8 mouse cellular contexts compared by ENCODE assay signal in the genomic region with DNA sequence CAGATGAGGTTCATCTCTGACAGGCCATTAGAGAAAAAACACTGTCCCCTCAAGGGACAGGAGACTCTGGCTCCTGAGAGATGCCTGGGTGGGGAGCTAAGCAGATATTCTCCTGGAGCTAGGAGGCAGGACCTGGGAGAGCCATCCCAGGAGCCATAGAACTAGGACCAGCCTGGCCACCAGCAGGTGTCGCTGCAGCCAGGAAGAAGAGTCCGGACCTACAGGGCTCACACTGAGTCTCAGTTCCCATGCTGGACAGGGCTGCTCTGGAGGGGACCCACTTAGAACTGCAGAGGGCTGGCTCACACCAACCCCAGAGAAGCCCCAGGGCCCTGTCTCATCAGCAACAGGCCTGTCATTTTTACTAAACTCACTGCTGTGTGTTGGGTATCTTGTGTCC.
DNase-seq lines count a peak whose midpoint lies in the region; ATAC-seq and TF ChIP-seq lines count a peak whose summit lies in the region.

No protein-coding gene starts in this region.

- H3K79me2 ChIP-seq in C2C12 (ENCODE audit: control insufficient read depth, insufficient read depth), result peaks cover 26% of the 10 kb centered on the region

- DNase-seq in forebrain, embryonic 11.5 days (ENCODE audit: low spot score), result peak; percentile 82
- DNase-seq in kidney, postnatal 10 days, result peak; percentile 91
- DNase-seq in stomach, postnatal 0 days (ENCODE audit: low spot score), result peak; percentile 85

- no peaks in the 10 kb centered on the region for H3K9me3 ChIP-seq in forebrain, embryonic 11.5 days (ENCODE audit: control insufficient read depth, low read length)
- H3K9me3 ChIP-seq in heart, embryonic 16.5 days (replicated peaks; ENCODE audit: control insufficient read depth, low read length), result no peaks in the 10 kb centered on the region
- H3K9me3 ChIP-seq in liver, embryonic 16.5 days (replicated peaks; ENCODE audit: control insufficient read depth, low read length), result no peaks in the 10 kb centered on the region
- no peaks in the 10 kb centered on the region for H3K9me3 ChIP-seq in neural tube, embryonic 14.5 days (ENCODE audit: control insufficient read depth, low read length)
- H3K9me3 ChIP-seq in stomach, postnatal 0 days (ENCODE audit: control insufficient read depth, low read length), result no peaks in the 10 kb centered on the region

- H3K79me3 ChIP-seq in C2C12 (ENCODE audit: low read depth), result no peaks in the 10 kb centered on the region

- ATAC-seq in forebrain, embryonic 11.5 days (replicated peaks; ENCODE audit: low FRiP score), result peak; percentile 72
- peak; percentile 84 for ATAC-seq in heart, embryonic 16.5 days (replicated peaks; ENCODE audit: extremely low read depth, insufficient read depth, low FRiP score)
- ATAC-seq in liver, embryonic 16.5 days (ENCODE audit: low read depth), result peak; percentile 45; the same call in 1 of the 2 replicates
- peak; percentile 76 for ATAC-seq in neural tube, embryonic 14.5 days (ENCODE audit: low read depth)
- peak; percentile 75 for ATAC-seq in stomach, postnatal 0 days (ENCODE audit: low FRiP score, low TSS enrichment)

- 0% methylated on average over 2 of the region's 2 CpGs for WGBS in bone marrow, adult 2 months
- 3% methylated on average over 2 of the region's 2 CpGs for WGBS in forebrain, embryonic 11.5 days
- 0% methylated on average over 2 of the region's 2 CpGs for WGBS in heart, embryonic 16.5 days
- 3% methylated on average over 2 of the region's 2 CpGs for WGBS in liver, embryonic 16.5 days (ENCODE audit: insufficient replicate concordance)
- WGBS in neural tube, embryonic 14.5 days, result 4% methylated on average over 2 of the region's 2 CpGs
- WGBS in stomach, postnatal 0 days, result 0% methylated on average over 2 of the region's 2 CpGs

- no peaks in the 10 kb centered on the region for H3K36me3 ChIP-seq in C2C12 (ENCODE audit: control insufficient read depth, insufficient read depth)
- no peaks in the 10 kb centered on the region for H3K36me3 ChIP-seq in forebrain, embryonic 11.5 days (ENCODE audit: control insufficient read depth, insufficient read depth, low read length)
- no peaks in the 10 kb centered on the region for H3K36me3 ChIP-seq in heart, embryonic 16.5 days (ENCODE audit: control insufficient read depth, insufficient read depth)
- H3K36me3 ChIP-seq in liver, embryonic 16.5 days (ENCODE audit: control insufficient read depth, insufficient read depth), result no peaks in the 10 kb centered on the region
- H3K36me3 ChIP-seq in neural tube, embryonic 14.5 days (ENCODE audit: control insufficient read depth, insufficient read depth, low read length), result no peaks in the 10 kb centered on the region
- H3K36me3 ChIP-seq in stomach, postnatal 0 days (ENCODE audit: control insufficient read depth, insufficient read depth, low read length), result no peaks in the 10 kb centered on the region

- H3ac ChIP-seq in C2C12 (ENCODE audit: control insufficient read depth, insufficient read length, low read depth), result no peak overlapping the region

- no peak for TF ChIP-seq EP300 in stomach, postnatal 0 days (optimal IDR thresholded peaks at IDR 0.05)

- TF ChIP-seq POLR2A in bone marrow, adult 2 months (IDR thresholded peaks at IDR 0.05; ENCODE audit: borderline replicate concordance, control insufficient read depth, low read depth, low read length), result no peak

- H3K4me3 ChIP-seq in C2C12 (ENCODE audit: insufficient read depth, poor library complexity, severe bottlenecking), result no peak overlapping the region
- H3K4me3 ChIP-seq in bone marrow, adult 2 months (replicated peaks; ENCODE audit: control insufficient read depth, low read depth, low read length), result no peak overlapping the region
- H3K4me3 ChIP-seq in forebrain, embryonic 11.5 days (ENCODE audit: low read depth, low read length), result no peak overlapping the region
- no peak overlapping the region for H3K4me3 ChIP-seq in heart, embryonic 16.5 days (ENCODE audit: low read length)
- no peak overlapping the region for H3K4me3 ChIP-seq in liver, embryonic 16.5 days (ENCODE audit: low read depth, low read length)
- H3K4me3 ChIP-seq in neural tube, embryonic 14.5 days (ENCODE audit: low read depth, low read length), result no peak overlapping the region
- no peak overlapping the region for H3K4me3 ChIP-seq in stomach, postnatal 0 days (ENCODE audit: low read depth, low read length)

- no peak overlapping the region for H3K27ac ChIP-seq in bone marrow, adult 2 months (ENCODE audit: control insufficient read depth, insufficient read depth, low read depth, low read length, poor library complexity)
- H3K27ac ChIP-seq in forebrain, embryonic 11.5 days (ENCODE audit: low read depth, low read length), result no peak overlapping the region; the same call in 1 of the 2 replicates
- H3K27ac ChIP-seq in heart, embryonic 16.5 days (ENCODE audit: low read length), result no peak overlapping the region
- H3K27ac ChIP-seq in liver, embryonic 16.5 days (ENCODE audit: low read length), result no peak overlapping the region
- H3K27ac ChIP-seq in neural tube, embryonic 14.5 days (ENCODE audit: low read depth, low read length), result peak overlapping the region; percentile 28; the same call in 1 of the 2 replicates
- H3K27ac ChIP-seq in stomach, postnatal 0 days (replicated peaks), result peak overlapping the region; percentile 53; the same call in 1 of the 2 replicates

- no peak overlapping the region for H3K9ac ChIP-seq in forebrain, embryonic 11.5 days (ENCODE audit: low read length)
- no peak overlapping the region for H3K9ac ChIP-seq in heart, embryonic 16.5 days (ENCODE audit: low read length)
- no peak overlapping the region for H3K9ac ChIP-seq in liver, embryonic 16.5 days (ENCODE audit: low read depth, low read length)
- H3K9ac ChIP-seq in neural tube, embryonic 14.5 days (replicated peaks; ENCODE audit: low read depth, low read length), result no peak overlapping the region
- H3K9ac ChIP-seq in stomach, postnatal 0 days (ENCODE audit: low read length), result no peak overlapping the region

- TF ChIP-seq CTCF in C2C12 (IDR thresholded peaks at IDR 0.05; ENCODE audit: control insufficient read depth, insufficient read depth, insufficient read length), result peak; percentile 89
- peak; percentile 86 for TF ChIP-seq CTCF in bone marrow, adult 2 months (IDR thresholded peaks at IDR 0.05; ENCODE audit: control insufficient read depth, insufficient read depth, low read length)
- TF ChIP-seq CTCF in stomach, postnatal 0 days (IDR thresholded peaks at IDR 0.05; ENCODE audit: low read depth), result peak; percentile 91

- no peak overlapping the region for H3K4me2 ChIP-seq in forebrain, embryonic 11.5 days (ENCODE audit: low read depth, low read length, severe bottlenecking)
- 0 out of 2 replicates have a peak overlapping the region, but pooled peaks have one; percentile 7 for H3K4me2 ChIP-seq in heart, embryonic 16.5 days (ENCODE audit: low read depth, low read length)
- H3K4me2 ChIP-seq in liver, embryonic 16.5 days (ENCODE audit: low read depth, low read length), result no peak overlapping the region
- H3K4me2 ChIP-seq in neural tube, embryonic 14.5 days (ENCODE audit: low read depth, low read length), result no peak overlapping the region
- no peak overlapping the region for H3K4me2 ChIP-seq in stomach, postnatal 0 days (replicated peaks; ENCODE audit: low read depth)

- H3K4me1 ChIP-seq in bone marrow, adult 2 months (ENCODE audit: control insufficient read depth, insufficient read depth, low read length), result no peaks in the 10 kb centered on the region
- H3K4me1 ChIP-seq in forebrain, embryonic 11.5 days (replicated peaks; ENCODE audit: control insufficient read depth, insufficient read depth, low read length), result peaks cover 7% of the 10 kb centered on the region; the same call in 1 of the 2 replicates
- H3K4me1 ChIP-seq in heart, embryonic 16.5 days (ENCODE audit: control insufficient read depth, insufficient read depth, low read length), result peaks cover 18% of the 10 kb centered on the region
- H3K4me1 ChIP-seq in liver, embryonic 16.5 days (ENCODE audit: control insufficient read depth, low read depth, low read length), result no peaks in the 10 kb centered on the region
- H3K4me1 ChIP-seq in neural tube, embryonic 14.5 days (ENCODE audit: control insufficient read depth, insufficient read depth, low read length), result peaks cover 7% of the 10 kb centered on the region; the same call in 1 of the 2 replicates
- H3K4me1 ChIP-seq in stomach, postnatal 0 days (replicated peaks; ENCODE audit: control insufficient read depth, insufficient read depth), result peaks cover 3% of the 10 kb centered on the region; the same call in 1 of the 2 replicates

- no peaks in the 10 kb centered on the region for H3K27me3 ChIP-seq in C2C12 (ENCODE audit: control insufficient read depth, insufficient read depth, insufficient read length)
- H3K27me3 ChIP-seq in forebrain, embryonic 11.5 days (ENCODE audit: control insufficient read depth, insufficient read depth, low read length), result no peaks in the 10 kb centered on the region
- no peaks in the 10 kb centered on the region for H3K27me3 ChIP-seq in heart, embryonic 16.5 days (ENCODE audit: control insufficient read depth, insufficient read depth, low read length)
- no peaks in the 10 kb centered on the region for H3K27me3 ChIP-seq in liver, embryonic 16.5 days (ENCODE audit: control insufficient read depth, insufficient read depth, low read depth, low read length)
- peaks cover 2% of the 10 kb centered on the region; the same call in 1 of the 2 replicates for H3K27me3 ChIP-seq in neural tube, embryonic 14.5 days (ENCODE audit: control insufficient read depth, insufficient read depth, low read length)
- H3K27me3 ChIP-seq in stomach, postnatal 0 days (ENCODE audit: control insufficient read depth, insufficient read depth, low read length), result no peaks in the 10 kb centered on the region

TF ChIP-seq in C2C12, 6 proteins besides CTCF, POLR2A, EP300 and RAD21:
- TF ChIP-seq MYOG (IDR thresholded peaks at IDR 0.05; ENCODE audit: control insufficient read depth, extremely low read depth, insufficient read length) (no peak), MYOD1 (IDR thresholded peaks at IDR 0.05; ENCODE audit: control insufficient read depth, insufficient read length, low read depth) (no peak), CEBPB (IDR thresholded peaks at IDR 0.05; ENCODE audit: low read depth) (no peak), USF1 (IDR thresholded peaks at IDR 0.05; ENCODE audit: low read depth) (no peak), MAX (IDR thresholded peaks at IDR 0.05) (no peak), FOSL1 (IDR thresholded peaks at IDR 0.05; ENCODE audit: insufficient read depth, low read length, poor library complexity, severe bottlenecking) (no peak)

Comparison
In these comparisons a context has a peak if more than half of its experiments do, and no peak if none do; other contexts are left out.
1. H3K27ac ChIP-seq: peak in neural tube, embryonic 14.5 days (single experiment) and stomach, postnatal 0 days (single experiment); none in bone marrow, adult 2 months (single experiment), forebrain, embryonic 11.5 days (single experiment), heart, embryonic 16.5 days (single experiment) and liver, embryonic 16.5 days (single experiment).
2. Peak in every context shown above with its lines, with median percentiles within 50 percentile points of each other: CTCF ChIP-seq, ATAC-seq and DNase-seq.